Mouse (Mus musculus) c-Kit-positive CD71-negative TER-119-negative erythroid progenitor cells, embryonic 14.5 days (primary cell): ENCODE measurements at regions not wholly inside any gene's neighbourhood (a gene's known extent, or its start where the extent isn't known, plus 50 kb on each side); places are given as distances from the start of the nearest gene placed in this dataset.

Source experiments
- DNase-seq: peaks from one replicate; pipeline ENCODE4 v3.0.0-alpha.2; 2013; ENCODE audit warnings: low read depth

GRCm38 (mm10) chr2:169237321-169237720 lies 281.9 kb upstream of the Zfp64 start:
- DNase-seq, result no peak

- DNase-seq, result no peak
Measured at GRCm38 (mm10) chr2:169234368-169235070, 279.1 kb upstream of the Zfp64 start.

- DNase-seq, result no peak
Measured at GRCm38 (mm10) chr2:169233151-169234123, 278.1 kb upstream of the Zfp64 start.

- no peak for DNase-seq
Measured at GRCm38 (mm10) chr2:169222264-169222663, 266.9 kb upstream of the Zfp64 start.

DNA sequence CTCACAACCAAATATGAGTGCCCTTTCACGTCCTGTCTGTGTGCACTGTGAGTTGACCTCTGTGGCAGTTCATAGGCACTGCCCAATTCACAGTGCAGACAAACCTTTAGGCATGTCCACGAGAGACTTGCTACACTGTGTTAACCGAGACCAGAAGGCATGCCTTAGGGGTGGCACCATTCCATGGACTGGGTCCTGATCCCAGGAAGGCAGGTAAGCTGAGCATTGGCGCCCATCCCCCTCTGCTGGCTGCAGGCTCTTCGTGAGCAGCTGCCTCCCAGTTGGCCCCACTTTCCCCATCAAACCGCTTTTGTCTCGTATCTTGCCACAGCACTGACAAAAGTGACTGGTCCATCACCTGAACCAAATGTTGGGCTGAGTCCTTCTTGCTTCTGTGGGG lies 265.8 kb upstream of the Zfp64 start:
- DNase-seq, result no peak

DNA sequence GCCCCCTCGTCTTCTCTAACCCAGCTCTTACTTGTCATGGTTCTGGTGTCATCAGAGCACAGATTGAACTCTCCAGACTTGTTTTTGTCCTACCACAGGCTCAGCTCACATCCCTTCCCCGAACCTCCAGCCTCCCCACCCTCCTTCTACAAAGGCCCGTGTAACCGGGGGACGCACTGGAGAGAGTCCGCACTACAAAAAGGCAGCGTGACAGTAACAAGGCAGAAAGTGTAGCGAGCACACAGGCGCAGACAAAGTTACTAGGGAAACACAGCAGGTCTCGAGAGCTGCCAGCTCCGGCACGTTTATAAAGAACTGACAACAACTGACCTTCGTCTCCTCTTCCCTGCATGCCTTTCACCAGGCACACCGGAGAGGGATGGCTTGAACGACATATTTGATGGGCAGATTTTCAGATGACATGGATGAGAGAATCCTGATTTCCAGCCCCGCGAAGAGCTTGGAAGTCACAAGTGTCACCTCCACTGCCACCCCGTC lies 260.2 kb upstream of the Zfp64 start:
- DNase-seq, result no peak

GRCm38 (mm10) chr2:169214396-169214795 lies 259.0 kb upstream of the Zfp64 start:
- DNase-seq, result no peak

GRCm38 (mm10) chr2:169213314-169213713 lies 257.9 kb upstream of the Zfp64 start:
- no peak for DNase-seq

- no peak for DNase-seq
Measured at GRCm38 (mm10) chr2:169212676-169213257, 257.4 kb upstream of the Zfp64 start.

- no peak for DNase-seq
Measured at GRCm38 (mm10) chr2:169204254-169204752, 248.9 kb upstream of the Zfp64 start.

- no peak for DNase-seq
Measured at GRCm38 (mm10) chr2:169191974-169192373, 236.6 kb upstream of the Zfp64 start.

- no peak for DNase-seq
Measured at GRCm38 (mm10) chr2:169191465-169191864, 236.1 kb upstream of the Zfp64 start.

DNA sequence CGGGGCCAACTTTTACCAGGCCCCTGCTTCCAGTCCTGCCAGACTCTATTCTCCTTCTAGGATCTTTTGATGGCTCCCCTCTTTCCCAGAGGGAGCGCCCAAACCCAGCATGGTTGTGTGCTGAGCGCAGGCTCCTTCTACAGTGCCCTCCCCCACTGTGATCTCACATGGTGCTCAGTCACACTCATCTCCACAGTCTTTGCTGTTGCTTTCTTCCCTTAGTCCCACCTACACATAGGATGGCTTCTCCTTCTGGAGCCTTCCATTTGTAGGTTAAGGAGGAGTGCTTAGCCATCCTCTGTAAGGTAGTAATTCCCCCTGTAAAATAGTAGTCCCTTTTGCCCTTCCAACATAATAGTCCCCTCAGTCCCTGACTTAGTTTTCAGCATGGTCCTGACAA lies 222.2 kb upstream of the Zfp64 start:
- DNase-seq, result no peak

DNA sequence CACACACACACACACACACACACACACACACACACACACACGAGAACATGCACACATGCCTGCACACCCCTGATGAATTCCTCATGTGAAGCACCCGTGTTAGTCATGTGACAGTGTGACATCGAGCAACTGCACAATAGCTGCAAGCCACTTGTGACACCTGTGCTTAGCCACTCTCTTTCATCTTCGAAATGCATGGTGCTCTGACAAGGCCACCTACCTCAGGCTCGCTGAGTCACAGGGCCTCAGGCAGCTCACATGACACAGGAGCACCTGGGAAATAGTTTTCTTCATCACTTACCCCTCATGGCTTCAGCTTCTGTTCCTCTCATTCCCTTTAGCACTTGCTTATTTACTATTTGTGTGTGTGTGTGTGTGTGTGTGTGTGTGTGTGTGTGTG lies 213.4 kb upstream of the Zfp64 start:
- no peak for DNase-seq

GRCm38 (mm10) chr2:169168376-169168775 lies 213.0 kb upstream of the Zfp64 start:
- no peak for DNase-seq

DNA sequence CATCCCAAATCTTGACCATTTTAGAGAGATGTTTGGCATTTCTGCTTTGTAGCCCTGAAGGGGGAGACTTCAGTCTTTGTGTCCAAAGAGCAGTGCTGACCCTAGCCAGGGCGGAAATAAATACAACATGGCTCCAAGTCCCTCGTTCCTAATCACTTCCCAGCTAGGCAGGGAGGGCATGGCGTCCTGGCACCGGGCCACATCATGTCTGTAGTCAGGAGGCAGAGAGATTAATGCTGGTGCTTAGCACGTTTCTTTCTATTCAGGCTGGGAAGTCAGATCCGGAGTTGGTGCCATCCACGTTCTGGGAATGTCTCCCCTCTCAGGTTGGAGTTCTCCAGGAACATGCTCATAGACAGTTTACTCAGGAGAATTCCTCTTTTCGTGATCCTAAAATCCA lies 206.3 kb upstream of the Zfp64 start:
- no peak for DNase-seq

- no peak for DNase-seq
Measured at GRCm38 (mm10) chr2:169158760-169159159, 203.4 kb upstream of the Zfp64 start.

GRCm38 (mm10) chr2:169158005-169158673 lies 202.8 kb upstream of the Zfp64 start:
- DNase-seq, result no peak

- no peak for DNase-seq
Measured at GRCm38 (mm10) chr2:169156908-169157307, 201.5 kb upstream of the Zfp64 start.

- DNase-seq, result no peak
Measured at GRCm38 (mm10) chr2:169154881-169155280, 199.5 kb upstream of the Zfp64 start.

DNA sequence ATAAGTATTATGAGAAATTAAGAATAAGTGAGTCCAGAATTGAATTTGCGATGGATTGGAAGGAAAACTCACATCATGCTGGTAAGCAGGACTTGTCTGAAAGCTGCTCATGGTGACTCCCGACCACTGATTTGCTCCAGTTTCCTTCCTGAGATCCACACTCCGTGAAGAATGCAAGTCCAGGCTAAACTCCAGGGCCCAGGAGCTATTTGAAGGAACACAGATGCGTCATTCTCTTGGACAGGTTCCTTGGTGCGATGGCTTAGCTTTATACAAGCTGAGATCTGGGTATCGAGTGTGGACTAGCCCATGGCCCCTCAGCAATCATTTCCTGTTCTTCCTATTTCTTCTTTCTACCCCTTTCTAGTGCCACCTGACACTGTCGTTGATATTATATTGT lies 192.3 kb upstream of the Zfp64 start:
- no peak for DNase-seq

DNA sequence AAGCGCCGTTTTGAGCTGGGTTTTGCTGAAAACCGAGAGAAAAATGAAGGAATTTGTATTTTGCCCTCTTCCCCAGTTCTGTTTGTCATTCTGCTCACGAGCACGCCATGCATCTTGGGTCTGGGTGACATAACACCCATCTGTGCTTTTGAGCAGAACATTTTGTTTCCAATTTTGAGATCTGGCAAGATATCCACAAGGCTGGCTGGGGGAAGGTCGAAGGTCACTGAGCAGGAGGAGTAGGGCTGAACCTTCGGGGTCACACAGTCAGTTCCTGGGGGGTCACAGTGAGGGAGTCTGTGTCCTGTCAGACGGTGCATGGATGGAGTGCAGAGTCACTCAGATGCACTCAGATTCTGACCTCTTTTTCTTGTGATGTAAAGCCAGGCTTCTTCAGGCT lies 186.8 kb upstream of the Zfp64 start:
- no peak for DNase-seq
